Mouse (Mus musculus): ENCODE data around the gene Cbr2.

The Cbr2 gene

GRCm38 (mm10) chr11:120731395-120731794, 519 bp downstream of the Cbr2 start:
- DNase-seq (ENCODE audit: extremely low spot score, low spot score) = no peak

- no peak for DNase-seq (ENCODE audit: extremely low spot score, low spot score)
Observed at GRCm38 (mm10) chr11:120730331-120730870, 1.5 kb downstream of the Cbr2 start.

GRCm38 (mm10) chr11:120729432-120730050, 2.4 kb downstream of the Cbr2 start:
- DNase-seq (ENCODE audit: extremely low spot score, low spot score) = peak; percentile 51

GRCm38 (mm10) chr11:120728530-120729240, 3.2 kb downstream of the Cbr2 start:
- DNase-seq (ENCODE audit: extremely low spot score, low spot score) = no peak

- no peak for DNase-seq (ENCODE audit: extremely low spot score, low spot score)
Observed at GRCm38 (mm10) chr11:120727564-120727963, 4.3 kb downstream of the Cbr2 start.

DNA sequence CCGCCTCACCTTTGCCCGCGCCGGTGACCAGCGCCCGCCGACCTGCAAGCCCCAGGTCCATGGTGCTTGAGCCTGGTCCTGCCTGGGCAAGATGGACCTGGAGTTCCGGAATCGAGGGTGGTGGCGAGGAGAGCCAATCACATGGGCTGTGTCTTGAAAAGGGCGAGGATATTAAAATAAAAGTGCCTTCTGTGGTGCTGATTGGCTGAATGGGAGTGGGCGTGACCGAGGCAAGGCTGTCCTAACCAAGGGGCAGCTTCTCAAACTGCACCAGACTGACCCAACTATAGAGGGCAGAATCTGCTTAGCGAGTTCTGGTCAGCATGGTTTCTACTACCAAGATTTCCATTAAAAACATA, 4.8 kb downstream of the Cbr2 start, which contains the start of gene Dcxr:
Dcxr (minus strand) TSS at position 113 of the 359 bp plus-strand sequence.
- DNase-seq (ENCODE audit: extremely low spot score, low spot score) = peak; percentile 84

GRCm38 (mm10) chr11:120726243-120727168, 5.4 kb downstream of the Cbr2 start:
- no peak for DNase-seq (ENCODE audit: extremely low spot score, low spot score)

- no peak for DNase-seq (ENCODE audit: extremely low spot score, low spot score)
Observed at GRCm38 (mm10) chr11:120723509-120723908, 8.4 kb downstream of the Cbr2 start.

- no peak for DNase-seq (ENCODE audit: extremely low spot score, low spot score)
Observed at GRCm38 (mm10) chr11:120722761-120723382, 9.0 kb downstream of the Cbr2 start.

- no peak for DNase-seq (ENCODE audit: extremely low spot score, low spot score)
Observed at GRCm38 (mm10) chr11:120722067-120722630, 9.8 kb downstream of the Cbr2 start.

DNA sequence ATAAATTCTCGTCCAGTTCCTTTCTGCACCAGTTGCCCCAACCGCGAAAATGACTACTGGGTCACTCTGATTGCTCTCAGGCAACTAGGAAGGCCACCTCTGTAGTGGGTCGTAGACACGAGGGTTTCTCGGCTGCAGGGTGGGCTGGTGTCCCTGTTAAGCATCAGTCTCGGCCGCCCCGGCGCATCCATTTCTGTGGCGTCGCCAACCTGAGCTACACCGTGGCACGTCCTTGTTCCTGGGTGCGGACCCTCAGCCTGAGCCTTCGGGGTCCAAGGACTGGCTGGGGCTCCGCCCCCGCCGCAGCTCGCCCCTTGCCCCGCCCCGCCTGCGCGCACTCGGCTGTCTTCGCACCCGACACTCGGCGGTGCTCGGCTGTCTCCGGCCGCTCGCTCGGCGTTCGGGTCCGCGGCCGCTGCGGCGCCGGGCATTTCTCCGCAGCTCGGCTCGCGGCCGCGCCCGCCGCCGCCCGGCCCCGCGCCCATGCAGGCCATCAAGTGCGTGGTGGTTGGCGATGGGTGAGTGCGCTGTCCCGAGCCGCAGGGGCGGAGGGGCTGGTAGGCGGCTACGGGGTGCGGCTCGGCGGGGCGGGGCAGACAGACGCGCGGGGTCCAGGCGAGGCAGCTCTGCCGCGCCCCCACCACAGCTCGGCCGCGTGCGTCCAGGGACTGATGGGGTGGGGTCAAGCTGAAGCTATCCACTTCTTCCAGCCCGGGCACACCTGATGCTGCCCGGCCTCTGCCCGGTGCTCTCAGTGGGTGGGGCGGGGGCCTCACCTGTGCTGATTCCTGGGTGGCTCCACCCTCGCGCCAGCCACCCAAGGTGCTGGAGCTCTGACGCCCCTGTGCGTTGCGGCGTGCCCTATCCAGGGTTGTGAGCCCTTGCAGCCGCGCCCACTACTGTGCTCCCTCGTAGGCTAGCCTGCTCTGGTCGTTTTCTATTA, 10.5 kb downstream of the Cbr2 start, which contains the start of gene Rac3:
Rac3 (plus strand) TSS at position 347 of the 943 bp plus-strand sequence.
- DNase-seq (ENCODE audit: extremely low spot score, low spot score) = peak; percentile 77

- peak; percentile 91 for DNase-seq (ENCODE audit: extremely low spot score, low spot score)
Observed at GRCm38 (mm10) chr11:120720450-120720849, 11.5 kb downstream of the Cbr2 start.

- no peak for DNase-seq (ENCODE audit: extremely low spot score, low spot score)
Observed at GRCm38 (mm10) chr11:120719841-120720376, 12.0 kb downstream of the Cbr2 start.

- DNase-seq (ENCODE audit: extremely low spot score, low spot score) = no peak
Observed at GRCm38 (mm10) chr11:120719242-120719641, 12.7 kb downstream of the Cbr2 start.

DNA sequence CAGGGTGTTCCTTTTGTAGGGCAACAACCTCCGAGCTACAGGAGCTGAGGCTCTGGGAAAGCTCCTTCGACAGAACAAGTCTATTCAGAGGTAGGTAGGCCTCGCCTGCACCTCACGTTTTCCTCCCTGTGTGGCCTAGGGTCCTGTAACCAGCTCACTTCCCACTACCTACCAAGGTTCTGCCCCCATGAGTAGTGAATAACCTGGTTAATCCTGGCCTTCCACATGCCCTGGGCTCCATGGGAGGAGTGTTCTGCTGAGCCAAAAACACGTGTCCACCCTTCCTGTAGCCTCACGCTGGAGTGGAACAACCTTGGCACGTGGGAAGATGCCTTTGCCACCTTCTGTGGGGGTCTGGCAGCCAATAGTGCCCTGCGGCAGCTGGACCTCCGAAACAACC, 16.8 kb downstream of the Cbr2 start:
- no peak for DNase-seq (ENCODE audit: extremely low spot score, low spot score)

DNA sequence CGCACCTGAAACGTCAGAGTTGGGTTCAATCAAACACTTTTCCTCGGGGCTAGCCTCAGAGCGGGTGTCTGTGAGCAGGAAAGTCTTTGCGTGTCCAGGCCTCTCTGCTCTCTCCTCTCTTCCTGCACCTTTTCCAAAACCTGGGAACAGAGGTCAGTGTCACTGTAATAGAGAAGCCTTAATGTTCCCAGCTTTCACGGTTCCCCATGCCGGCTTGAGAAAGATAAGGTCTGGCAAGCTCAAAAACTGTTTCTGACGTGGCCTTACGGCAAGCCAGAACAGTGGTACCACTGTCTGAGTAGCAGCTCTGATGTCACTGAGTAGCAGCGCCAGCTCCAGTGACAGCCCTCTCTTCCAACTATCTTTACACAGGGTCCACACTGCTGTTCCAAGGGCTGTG, 17.4 kb downstream of the Cbr2 start:
- DNase-seq (ENCODE audit: extremely low spot score, low spot score) = no peak

DNA sequence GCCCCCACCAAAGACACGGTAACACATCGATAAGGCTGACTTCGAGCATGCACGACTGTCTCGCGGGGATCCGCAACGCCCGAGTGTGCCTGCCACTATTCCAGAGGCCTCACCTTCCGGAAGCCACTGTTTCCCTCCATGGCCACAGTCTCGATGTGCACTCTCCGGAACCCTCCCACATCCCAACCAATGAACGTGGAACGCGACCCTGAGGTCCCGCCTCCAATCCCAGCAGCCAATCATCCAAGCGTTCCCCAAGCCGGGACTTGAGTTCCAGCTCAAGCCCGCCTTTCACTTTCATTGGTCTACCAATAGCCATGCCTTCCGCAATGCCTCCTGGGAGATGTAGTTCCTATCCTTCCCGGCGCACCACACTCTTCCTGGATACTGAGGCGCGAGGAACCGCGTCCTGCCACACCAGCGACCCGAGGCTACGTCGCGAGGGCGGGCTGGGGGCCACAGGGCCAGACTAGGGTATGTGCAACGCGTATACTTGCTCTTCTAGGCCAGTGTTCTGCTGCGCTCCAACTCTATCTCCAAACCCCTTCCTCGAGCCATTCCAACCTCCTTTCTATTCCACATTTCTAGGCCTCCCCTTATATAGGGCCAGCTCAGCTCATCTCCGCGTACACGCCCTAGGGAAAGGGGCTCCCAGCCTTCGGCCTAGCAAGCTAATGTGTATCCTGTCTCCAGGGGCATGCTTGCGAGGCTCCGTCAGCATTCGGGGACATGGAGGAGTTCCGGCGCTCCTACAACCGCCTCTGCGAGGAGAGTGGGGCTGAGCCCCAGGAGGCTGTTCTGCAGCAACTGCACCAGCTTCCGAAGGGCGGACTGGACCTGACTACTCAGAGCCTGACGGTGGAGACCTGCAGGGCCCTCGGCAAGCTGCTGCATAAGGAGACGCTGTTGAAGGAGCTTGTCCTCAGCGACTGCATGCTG, 18.1 kb downstream of the Cbr2 start, which contains the start of the genes Cenpx and Lrrc45:
Cenpx (minus strand) TSS at position 159 of the 939 bp plus-strand sequence.
Lrrc45 (plus strand) TSS at position 346 of the 939 bp plus-strand sequence.
- peak; percentile 95 for DNase-seq (ENCODE audit: extremely low spot score, low spot score)

Measured in neural tube, embryonic 10.5 days (tissue).